Mouse (Mus musculus) embryonic fibroblast, embryonic 13.5 days (primary cell): ENCODE data around the gene Eif2b1.
"Not testable (repeated sequence)": the region's sequence is repeated elsewhere in the genome, so short reads cannot be mapped to it uniquely, and the experiment has no call there.

Source experiments
- CTCF ChIP-seq: IDR thresholded peaks from 2 replicates; pipeline ENCODE4 v1.5.1; 2011; ENCODE audit warnings: mild to moderate bottlenecking, control low read depth, low read length, moderate library complexity, borderline replicate concordance; ENCODE audit not compliant: insufficient read depth
- POLR2A ChIP-seq: IDR thresholded peaks from 2 replicates; pipeline ENCODE4 v1.6.1; 2011; ENCODE audit warnings: low read depth, mild to moderate bottlenecking, control low read depth, low read length, moderate library complexity

- TF ChIP-seq CTCF, POLR2A: not testable (repeated sequence)
These were observed 28.2 kb downstream of the Eif2b1 start for GRCm38 (mm10) chr5:124550737-124551136.
